Mouse (Mus musculus): ENCODE measurements around the gene Ptx4.

- no peak for TF ChIP-seq GATA1 (IDR thresholded peaks at IDR 0.05; ENCODE audit: borderline replicate concordance, low read length)
- TF ChIP-seq FLI1 (IDR thresholded peaks at IDR 0.05; ENCODE audit: low read length), result no peak
These were observed 5.5 kb upstream of the Ptx4 start for GRCm38 (mm10) chr17:25114908-25115645.

Data from megakaryocyte, embryonic 14.5 days (primary cell).